Mouse (Mus musculus) frontal cortex, postnatal 10 days (tissue): ENCODE results near the gene Copa.

Experiments
- DNase-seq, 2 experiments: peaks; one replicate each; pipeline ENCODE4 v3.0.0; 2022; ENCODE audit warnings: low spot score in 2 of 2, mixed read lengths in 1 of 2

Gene Copa

DNA sequence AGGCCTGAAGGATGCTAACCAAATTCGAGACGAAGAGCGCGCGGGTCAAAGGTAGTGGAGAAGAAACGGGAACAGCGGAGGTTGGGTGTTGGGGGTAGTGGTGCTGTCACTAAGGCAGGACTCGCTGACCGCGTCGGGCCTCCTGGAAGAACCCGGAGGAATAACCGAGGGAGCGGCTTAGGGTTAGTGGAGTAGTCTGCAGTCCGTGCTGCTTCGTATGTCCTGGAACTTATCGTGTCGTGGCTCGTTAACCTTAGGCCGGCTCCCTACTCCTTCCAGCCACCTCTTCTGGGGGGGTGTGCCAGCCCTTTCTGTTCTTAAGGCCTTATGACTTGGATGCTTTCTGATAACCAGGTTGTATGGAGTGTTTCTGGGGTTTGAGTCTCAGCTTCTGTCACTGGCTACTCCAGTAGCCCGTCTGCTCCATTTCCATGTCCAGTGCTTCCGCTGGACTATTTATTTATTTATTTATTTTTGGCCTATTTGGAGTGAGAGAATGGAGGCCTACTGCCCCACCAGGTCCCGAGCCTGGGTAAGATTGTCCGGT is 643 bp downstream of the Copa start:
- no peak for DNase-seq

DNA sequence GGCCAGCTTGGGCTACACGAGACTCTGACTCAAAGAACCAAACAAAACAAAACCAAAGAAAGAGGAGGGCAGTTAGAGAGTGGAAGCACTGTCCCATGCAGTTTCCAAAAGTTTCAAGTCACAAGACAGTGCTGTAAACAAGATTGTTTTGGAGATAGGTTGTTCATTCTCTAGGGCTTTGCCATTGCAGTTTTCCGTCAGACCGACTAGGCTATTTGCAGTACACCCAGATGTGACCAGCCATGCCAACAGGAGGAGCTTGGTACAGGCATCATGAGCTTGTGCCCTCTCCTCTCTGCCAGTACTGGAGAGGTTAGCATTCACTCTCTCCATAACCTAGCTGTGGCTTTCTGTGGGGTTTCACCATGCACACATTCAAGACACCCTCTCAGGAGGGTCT is 11.2 kb downstream of the Copa start:
- no peak for DNase-seq

DNA sequence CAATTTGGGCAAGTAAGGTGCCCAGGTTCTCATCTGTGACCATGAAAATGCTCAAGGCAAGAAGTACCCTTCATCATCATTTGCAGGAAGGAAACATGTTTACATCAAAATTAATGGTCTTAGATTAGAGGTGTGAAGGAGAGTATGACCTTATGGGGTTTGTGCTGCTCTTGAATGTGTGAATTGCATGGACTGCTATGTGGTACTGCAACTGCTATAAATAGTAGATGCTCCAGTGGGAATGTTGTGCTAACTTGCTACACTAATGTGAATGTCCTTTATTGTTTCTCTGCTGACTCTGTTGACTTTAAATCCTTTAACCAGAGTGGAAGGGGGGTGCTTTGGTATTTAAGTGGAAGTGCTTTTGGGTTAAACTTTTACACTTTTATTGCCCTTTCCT is 12.0 kb downstream of the Copa start:
- no peak for DNase-seq

DNA sequence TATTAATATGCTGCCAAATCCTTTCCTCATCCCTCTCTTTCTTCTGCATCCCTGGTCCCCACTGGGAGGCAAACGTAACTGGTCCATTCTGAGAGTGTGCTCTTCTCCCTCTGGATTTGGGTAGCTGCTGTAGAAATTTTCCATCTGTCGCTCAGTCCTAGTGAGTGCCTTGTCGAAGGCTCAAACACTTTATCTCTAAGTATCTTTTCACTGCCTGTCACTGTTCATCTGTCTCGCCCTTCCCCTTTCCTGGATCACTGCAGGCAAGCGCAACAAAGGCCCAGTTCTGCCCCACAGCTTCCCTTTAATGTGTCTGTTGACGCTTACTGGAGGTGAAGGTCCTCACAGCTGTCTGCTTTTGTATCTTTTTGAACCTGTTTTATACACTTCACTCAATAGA is 12.9 kb downstream of the Copa start:
- DNase-seq = no peak

DNA sequence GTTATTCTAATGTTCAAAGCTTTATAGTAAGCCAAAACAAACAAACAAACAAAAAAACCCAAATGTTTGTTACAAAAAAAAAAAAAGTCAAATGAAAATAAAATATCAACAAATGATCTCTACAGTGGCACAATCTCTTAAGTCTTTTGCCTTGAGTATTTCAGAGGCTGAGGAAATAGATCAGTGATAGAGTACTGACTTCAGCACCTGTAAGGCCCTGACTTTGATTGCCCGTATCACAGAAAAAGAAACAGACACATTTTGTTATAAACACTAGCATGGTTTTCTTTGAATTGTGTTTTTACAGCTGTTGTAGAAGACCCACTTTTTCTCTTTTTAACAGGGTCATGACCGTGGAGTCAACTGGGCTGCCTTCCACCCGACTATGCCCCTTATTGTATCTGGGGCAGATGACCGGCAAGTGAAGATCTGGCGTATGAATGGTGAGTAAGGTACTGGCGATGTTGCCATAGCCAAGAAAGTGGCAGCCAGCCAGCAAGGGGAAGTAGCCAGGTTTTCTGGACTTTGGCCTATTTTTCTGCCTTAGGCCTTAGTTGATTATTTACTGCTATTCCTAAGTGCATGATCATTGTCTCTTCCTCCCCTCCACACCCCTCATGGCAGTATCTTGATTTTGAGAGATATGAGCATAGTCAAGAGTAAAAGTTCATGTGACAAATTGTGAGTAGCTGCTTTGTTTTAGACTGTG is 17.1 kb downstream of the Copa start:
- no peak for DNase-seq

DNA sequence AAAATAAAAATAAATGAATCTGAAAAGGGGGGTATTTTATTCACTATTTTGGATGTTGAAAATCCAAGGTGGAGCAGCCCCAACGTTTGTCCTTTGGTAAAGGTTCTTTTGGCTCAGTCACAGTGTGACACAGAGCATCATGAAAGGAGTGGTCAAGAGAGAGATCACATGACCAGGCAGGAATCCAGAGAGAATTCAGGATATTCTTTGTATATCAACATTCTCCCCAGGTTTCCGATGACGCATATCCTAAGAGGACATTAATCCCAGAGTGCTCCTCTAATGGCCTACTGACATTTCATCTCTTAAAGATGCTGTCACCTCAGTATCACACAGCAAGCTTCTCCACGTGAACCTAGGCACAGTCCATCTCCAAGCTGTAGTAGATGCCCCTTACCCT is 21.3 kb downstream of the Copa start:
- no peak for DNase-seq

DNA sequence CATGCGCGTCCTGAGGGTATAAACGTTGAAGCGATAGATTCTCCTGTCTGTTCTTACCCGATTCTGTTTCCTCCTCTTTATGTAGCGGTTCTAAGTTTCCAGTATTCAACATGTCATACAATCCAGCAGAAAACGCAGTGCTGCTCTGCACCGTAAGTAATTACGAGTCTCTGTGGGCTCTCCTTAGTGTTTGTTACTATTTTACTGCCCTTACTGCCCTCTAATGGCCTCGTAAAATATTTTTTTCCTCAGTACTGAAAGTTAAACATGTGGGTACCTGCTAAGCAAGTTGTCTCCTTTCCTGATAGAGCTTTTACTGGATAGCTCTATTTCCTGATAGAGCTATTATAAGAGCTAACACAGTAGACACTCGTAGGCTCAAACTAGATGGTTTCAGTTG is 22.8 kb downstream of the Copa start:
- DNase-seq = no peak

DNA sequence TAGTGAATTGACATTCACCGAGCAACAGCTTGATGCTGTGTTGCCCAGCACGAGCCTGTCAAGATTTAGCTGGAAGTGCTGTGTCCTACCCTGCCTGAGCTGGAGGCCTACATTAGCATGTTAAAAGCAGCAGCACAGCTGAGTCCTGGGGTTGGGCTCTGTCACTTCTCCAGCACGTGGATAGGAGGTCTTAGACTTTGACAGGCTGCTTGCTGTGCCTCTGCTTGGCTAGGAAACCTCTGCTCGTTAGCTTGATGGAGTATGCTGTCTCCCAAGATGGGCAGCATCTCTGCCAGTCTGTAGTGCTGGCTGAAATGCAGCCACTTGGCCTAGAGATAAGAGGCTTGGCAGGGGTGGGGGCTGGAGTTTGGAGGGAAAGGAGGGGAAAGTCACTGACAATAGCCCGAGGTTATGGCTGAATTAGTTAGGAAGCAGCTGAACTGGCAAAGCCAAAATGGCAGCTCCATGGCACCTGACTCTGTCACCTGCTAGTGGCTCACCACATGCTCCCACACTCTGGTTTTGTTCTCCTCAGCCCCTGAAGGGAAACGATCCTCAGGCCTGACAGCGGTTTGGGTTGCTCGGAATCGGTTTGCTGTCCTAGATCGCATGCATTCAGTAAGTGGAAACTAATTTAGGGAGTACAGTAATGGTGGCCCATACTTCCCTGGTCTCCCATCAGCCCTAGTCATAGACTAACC is 25.6 kb downstream of the Copa start:
- no peak for DNase-seq

DNA sequence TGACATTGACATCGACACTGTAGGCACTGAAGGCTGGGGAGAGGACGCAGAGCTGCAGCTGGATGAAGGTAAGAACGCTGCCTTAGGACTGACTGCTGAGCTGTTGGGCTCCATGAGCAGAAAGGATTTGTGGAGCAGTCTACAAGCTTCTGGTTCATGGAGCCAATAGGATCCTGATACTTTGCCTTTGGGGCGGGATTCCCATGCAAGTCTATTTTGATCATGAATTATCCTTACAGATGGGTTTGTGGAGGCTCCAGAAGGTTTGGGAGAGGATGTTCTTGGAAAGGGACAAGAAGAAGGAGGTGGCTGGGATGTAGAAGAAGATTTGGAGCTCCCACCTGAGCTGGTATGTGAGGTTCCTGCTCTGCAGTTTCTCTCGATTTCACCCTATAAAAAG is 34.6 kb downstream of the Copa start:
- no peak for DNase-seq

DNA sequence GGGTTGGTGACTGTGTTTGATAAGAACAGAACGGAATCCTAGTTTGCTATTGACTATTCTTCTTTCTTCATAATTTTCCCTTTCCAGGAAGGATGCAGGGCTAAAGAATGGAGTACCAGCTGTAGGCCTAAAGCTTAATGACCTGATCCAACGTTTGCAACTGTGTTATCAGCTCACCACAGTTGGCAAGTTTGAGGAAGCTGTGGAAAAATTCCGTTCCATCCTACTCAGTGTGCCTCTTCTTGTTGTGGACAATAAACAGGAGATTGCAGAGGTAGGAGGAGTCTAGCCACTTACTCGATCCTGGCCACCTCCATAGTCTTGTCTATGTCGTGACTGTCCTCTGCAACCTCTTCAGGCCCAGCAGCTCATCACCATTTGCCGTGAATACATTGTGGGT is 36.8 kb downstream of the Copa start:
- no peak for DNase-seq

DNA sequence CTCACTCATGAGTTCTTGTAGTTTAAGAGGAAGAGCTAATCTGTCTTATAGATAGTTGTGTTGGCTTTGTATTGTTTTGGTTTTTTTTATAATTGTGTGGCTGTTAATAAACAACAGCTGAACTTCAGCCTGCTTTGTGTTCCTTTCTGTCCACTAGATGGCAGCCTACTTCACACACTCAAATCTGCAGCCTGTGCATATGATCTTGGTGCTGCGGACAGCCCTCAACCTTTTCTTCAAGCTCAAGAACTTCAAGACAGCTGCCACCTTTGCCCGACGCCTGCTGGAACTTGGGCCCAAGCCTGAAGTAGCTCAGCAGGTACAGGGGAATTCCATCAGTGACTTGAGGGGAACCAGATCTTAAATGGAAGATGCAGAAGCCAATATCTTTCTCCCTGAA is 37.4 kb downstream of the Copa start:
- no peak for DNase-seq

DNA sequence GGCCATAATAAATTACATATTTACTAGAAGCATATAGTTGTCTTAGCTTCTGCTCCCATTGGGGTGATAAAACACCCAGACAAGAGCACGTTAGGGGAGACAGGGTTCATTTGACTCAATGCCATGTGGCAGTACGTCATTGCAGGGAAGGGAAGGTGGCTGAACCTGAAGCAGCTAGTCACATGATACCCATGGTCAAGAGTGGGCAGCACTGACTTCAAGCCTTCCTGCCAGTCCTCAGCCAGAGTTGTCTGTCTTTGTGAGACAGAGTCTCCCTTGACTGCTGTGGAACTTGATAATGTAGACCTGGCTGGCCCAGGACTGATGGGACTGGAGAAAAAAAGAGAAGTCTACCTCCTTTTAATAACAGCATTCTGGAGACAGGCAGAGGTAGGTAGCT is 40.3 kb downstream of the Copa start:
- DNase-seq = no peak

DNA sequence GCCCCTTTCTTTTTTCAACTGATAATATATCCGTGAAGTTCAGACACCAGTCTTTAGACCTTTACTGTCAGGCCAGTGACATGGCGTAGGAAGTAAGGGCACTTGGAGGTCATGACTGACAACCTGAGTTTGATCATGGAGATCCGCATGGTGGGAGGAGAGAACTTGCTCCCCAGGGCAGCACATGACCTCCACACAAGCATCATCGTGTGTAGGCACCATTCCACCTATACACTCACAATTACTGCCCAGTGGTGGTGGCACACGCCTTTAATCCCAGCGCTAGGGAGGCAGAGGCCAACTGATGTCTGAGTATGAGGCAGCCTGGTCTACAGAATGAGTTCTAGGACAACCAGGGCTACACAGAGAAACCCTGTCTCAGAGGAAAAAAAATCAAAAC is 42.2 kb downstream of the Copa start:
- DNase-seq = no peak

DNA sequence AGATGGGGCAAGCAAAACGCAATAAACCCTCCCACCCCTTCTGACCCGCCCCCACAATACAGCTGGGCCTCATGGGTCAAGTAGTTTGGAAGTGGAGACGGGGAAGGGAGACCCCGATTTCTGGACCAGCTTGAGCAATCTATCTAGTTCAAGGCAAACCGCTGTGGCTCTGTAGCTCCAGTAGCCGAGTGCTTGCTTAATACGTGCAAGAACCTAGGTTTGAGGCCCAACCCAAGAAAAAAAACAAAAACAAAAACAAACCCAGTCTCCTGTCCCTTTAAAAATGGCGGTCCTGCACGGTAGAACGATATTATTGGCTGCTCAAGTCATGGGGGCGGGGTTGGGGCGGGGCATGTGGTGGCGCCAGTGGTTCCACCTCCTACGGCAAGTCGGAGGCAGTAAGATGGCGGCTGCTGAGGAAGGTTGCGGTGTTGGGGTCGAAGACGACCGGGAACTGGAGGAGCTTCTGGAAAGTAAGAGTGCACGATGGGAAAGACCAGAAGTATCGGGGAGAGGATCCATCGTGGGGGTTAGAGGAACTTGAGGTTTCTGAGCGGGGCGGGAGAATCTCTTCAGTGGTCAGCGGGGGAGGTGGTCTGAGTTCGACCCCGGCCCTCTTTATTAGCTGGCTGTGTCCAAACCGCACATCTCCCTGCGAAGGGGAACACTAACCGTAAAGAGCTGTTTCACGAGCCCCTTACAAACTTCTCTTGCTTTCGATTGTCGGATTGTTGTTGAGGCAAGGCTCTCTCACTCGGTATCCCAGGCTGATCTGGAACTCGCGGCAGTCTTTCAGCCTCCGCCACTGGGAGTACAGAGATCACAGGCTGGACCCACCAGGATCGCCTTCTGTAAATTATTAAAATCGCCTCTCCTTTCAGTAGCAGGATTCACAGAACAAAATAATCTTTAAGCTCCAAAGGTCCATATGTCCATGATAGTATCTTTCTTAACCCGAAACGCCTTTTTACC is 44.3 kb downstream of the Copa start, which contains the start of gene Pex19:
Gene Pex19 (plus strand): TSS at position 380 of the 972 bp plus-strand sequence.
- DNase-seq = peak; percentile 56 to 69

DNA sequence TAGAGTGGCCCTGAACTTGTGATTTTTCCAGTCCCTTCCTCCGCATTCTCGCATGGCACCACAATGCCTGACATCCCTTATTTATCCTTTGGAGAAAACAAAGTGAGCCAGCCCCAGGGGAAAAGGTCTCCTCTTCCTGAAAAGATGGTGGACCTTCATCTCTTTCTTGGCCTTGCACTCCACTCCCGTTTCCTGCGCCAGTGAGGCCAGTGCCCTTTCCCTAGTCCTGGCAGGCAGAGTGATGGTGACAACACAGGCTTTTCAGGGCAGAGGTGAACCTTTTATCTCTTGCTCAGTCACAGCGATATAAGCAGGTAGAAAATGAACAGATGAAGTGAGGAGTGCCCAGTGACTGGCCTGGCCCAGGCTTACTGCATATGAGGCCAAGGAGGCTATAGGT is 45.2 kb downstream of the Copa start:
- DNase-seq = no peak

DNA sequence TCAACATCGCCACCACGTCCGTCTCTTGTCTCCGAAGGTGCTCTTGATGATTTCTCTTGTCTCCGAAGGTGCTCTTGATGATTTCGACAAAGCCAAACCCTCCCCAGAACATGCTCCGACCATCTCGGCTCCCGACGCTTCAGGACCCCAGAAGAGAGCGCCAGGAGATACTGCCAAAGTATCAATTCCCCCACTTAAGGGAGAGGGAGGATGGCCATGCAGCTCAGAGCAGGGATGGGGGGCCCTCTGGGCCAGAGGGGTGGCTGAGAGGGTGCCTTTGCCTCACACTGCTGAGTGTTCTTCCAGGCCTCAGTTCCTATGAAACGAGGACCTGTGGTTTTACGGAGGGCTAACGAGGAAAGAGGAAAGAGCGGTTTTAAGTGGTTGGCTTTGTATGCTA is 46.2 kb downstream of the Copa start:
- DNase-seq = no peak

DNA sequence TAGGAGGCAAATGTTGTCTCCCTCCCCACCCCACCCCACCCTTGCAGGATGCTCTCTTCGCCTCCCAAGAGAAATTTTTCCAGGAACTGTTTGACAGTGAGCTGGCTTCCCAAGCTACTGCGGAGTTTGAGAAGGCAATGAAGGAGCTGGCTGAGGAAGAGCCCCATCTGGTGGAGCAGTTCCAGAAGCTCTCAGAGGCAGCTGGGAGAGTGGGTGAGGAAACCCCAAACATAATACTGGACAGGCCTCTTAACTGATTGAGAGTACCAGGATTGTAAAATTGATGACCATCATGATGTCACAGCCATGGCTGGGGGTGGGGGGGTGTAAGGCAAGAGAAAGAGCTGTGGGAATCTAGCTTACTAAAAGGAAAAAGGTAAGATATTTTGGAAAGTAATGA is 46.8 kb downstream of the Copa start:
- DNase-seq = no peak

DNA sequence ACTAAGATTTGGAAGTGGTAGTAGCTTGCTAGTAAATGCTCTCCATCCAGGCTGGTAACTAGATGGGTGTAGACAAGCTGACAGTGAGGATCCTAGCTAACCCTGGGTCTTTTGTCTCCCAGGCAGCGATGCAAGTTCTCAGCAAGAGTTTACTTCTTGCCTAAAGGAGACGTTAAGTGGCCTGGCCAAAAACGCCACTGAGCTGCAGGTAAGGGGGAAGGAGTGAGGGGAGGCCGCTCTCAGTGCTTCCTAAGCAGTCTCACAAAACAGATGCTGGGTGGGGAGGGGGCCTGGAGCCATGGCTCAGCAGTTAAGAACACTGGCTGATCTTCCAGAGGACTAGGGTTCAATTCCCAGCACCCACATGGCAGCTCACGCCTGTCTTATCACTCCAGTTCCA is 47.5 kb downstream of the Copa start:
- DNase-seq = no peak

DNA sequence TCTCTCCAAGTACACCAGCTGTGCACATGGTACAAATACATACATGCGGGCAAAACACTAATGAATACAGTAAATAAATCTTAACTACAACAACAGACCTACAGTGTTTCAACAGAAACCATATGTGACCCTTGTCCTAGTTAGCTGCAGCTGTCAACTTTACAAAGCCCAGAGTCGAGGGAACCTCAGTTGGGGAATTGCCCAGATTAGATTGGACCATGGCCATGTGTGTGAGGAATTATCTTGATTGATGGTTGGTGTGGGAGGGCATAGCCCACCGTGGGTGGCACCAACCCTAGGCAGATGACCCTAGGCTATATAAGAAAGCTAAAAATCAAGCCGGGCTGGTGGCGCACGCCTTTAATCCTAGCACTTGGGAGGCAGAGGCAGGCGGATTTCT is 50.0 kb downstream of the Copa start:
- no peak for DNase-seq

DNA sequence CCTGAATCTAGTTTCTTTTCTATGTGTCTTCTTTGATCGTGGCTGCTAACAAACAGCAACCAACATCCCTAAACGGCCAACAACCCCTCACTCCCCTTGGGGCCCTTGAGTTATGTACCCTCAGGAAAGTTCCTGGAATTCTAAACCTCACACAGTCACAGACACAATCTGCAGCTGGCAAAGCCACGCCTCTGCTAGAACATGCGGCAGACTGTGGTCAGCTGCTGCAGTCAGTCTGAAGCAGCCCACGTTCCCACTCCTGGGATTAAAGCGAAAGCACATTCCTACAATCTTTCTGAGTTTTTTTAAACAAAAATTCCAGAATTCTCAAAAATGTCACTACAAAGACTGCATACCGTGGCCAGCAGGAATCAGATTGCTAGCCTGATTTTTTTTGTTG is 51.2 kb downstream of the Copa start:
- DNase-seq = no peak

DNA sequence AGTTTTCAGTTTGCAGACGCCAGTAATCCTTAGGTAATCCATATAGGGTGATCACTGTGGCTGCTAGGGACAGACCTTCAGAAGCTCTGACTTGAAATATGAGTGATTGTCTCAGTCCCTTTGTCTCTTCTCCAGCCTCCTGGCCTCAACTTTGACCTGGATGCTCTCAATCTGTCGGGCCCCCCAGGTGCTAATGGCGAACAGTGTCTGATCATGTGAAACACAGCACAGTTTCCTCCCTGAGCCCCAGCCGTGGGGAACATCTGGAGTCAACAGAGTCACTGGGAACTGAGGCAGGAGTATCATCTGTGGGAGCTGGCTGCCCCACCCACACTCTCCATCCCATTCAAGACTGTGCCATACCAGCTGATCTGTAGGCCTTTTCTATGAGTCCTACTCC is 51.7 kb downstream of the Copa start:
- DNase-seq = no peak

DNA sequence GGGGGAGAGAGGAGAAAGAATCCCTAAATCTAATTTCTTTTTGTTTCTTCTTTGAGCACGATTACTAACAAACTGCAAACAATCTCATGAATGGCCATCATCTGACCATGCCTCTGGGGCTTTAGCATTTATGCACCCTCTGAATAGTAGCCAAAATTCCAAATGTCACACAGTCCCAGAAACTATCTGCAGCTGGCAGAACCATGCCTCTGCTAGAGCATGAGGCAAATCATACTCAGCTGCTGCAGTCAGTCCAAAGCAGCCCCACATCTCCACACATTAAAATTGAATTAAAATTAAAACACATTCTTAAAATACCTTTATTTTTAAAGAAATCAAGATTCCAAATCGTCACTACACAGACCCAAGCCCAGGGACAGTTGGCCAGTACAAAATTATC is 57.8 kb downstream of the Copa start:
- no peak for DNase-seq
